Mouse (Mus musculus): ENCODE measurements at regions not wholly inside any gene's neighbourhood (a gene's known extent, or its start where the extent isn't known, plus 50 kb on each side); places are given as distances from the start of the nearest gene placed in this dataset.

DNA sequence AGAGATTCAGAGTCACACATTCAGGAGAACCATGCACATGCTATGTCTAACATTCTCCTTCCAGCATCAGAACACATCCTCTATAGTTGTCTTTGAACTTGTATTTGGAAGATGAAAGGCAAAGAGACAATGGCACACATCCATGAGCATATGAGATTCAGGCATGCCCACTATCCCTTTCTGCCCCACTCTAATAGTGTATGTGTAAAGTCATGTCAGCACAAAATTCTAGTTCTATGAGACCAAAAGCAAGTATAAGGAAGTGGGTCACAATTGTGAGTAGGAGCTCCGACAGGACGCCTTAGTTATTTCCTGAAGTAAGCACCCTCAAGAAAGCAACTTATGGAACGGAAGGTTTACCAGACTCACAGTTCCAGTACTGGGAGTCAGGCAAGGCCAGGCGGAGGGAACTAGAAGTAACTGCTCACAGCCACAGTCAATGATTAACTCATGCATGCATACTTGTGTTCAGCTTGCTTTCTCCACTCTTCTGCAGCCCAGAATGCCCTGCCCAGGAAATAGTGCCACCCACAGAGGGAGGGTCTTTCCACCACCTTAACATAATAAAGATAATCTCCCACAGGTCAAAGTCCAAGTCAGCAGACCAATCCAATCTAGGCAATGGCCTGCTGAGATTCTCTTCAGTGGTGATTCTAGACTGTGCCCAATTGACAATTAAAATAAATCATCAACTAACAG lies 157.3 kb upstream of the Apob start:
- TF ChIP-seq GATA4 (IDR thresholded peaks at IDR 0.05; ENCODE audit: insufficient replicate concordance, low read length) = no peak

GRCm38 (mm10) chr12:7820718-7821117 lies 156.7 kb upstream of the Apob start:
- TF ChIP-seq GATA4 (IDR thresholded peaks at IDR 0.05; ENCODE audit: insufficient replicate concordance, low read length) = no peak

- no peak for TF ChIP-seq GATA4 (IDR thresholded peaks at IDR 0.05; ENCODE audit: insufficient replicate concordance, low read length)
Measured at GRCm38 (mm10) chr12:7835731-7836130, 141.7 kb upstream of the Apob start.

- no peak for TF ChIP-seq GATA4 (IDR thresholded peaks at IDR 0.05; ENCODE audit: insufficient replicate concordance, low read length)
Measured at GRCm38 (mm10) chr12:7853876-7854275, 123.6 kb upstream of the Apob start.

GRCm38 (mm10) chr12:7855683-7856082 lies 121.8 kb upstream of the Apob start:
- TF ChIP-seq GATA4 (IDR thresholded peaks at IDR 0.05; ENCODE audit: insufficient replicate concordance, low read length) = no peak

GRCm38 (mm10) chr12:7859533-7859932 lies 117.9 kb upstream of the Apob start:
- TF ChIP-seq GATA4 (IDR thresholded peaks at IDR 0.05; ENCODE audit: insufficient replicate concordance, low read length) = no peak

DNA sequence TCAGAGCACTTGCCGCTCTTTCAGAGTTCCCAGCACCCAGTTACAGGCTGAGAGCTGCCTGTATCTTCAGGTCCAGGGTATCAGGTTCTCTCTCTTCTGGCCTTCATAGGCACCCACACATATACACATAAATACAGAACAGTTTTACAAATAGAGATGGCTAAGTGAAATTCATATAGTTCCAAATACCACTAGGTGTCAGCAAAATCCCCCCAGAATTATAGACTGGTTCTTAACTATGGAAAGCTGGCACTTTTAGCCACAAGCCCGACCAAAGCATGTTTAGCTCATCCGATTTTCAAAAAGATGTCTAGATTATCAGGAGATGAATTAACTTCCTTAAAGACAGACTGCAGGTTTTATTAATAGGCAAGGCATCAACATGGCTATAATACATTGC lies 107.4 kb upstream of the Apob start:
- TF ChIP-seq GATA4 (IDR thresholded peaks at IDR 0.05; ENCODE audit: insufficient replicate concordance, low read length) = no peak

- TF ChIP-seq GATA4 (IDR thresholded peaks at IDR 0.05; ENCODE audit: insufficient replicate concordance, low read length) = no peak
Measured at GRCm38 (mm10) chr12:7870473-7870872, 107.0 kb upstream of the Apob start.

DNA sequence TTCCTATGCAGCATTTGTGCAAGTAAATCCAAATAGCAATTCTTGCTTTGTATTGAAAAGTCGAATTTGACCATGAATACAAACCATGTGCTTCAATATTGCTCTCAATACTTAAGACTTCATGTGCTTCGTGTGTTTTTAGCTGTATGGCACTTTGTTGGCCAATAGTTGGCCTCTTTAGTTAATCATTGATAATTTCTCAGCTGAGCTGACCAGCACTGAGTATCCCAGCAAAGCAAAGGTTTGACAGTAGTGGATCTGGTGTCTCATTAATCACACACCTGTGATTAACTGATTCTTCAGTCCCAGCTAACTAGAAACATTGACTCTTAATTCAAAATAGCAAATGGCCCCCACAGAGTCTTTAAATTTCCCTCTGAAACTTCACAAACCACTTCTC lies 102.0 kb upstream of the Apob start:
- no peak for TF ChIP-seq GATA4 (IDR thresholded peaks at IDR 0.05; ENCODE audit: insufficient replicate concordance, low read length)

DNA sequence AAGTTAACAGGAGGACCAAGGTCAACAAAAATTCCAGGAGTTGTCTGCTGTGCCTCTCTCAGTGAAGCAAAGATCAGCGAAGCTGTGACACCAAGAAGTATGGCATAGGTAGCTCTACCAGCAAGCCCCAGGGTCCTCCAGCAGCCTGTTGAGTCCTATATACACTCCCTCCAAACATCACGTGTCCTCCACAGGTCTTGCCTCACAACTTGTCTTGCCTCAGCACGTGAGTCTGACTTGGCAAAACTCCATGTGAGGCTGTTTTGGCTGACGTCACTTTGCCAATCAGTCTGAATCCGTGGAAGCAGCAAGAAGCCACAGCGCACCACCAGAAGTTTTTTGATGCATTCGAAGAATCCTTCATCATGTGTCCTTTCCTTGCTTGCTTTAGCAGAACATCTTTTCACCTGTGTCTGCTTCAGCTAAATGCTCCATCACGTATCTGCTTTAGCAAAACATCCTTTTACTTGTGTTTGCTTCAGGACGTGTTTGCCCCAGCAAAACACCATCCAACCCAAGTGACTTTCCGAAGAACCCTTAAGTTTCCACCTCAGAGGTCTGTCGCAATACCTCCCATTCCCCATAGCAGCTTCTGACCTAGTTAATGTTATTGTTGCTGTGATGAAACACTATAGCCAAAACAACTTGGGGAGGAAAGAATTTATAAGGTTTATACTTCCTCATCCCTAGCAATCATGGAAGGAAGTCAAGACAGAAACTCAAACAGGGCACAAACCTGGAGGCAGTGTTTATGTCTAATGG lies 101.0 kb upstream of the Apob start:
- no peak for TF ChIP-seq GATA4 (IDR thresholded peaks at IDR 0.05; ENCODE audit: insufficient replicate concordance, low read length)

GRCm38 (mm10) chr12:7878761-7879160 lies 98.7 kb upstream of the Apob start:
- TF ChIP-seq GATA4 (IDR thresholded peaks at IDR 0.05; ENCODE audit: insufficient replicate concordance, low read length) = no peak

DNA sequence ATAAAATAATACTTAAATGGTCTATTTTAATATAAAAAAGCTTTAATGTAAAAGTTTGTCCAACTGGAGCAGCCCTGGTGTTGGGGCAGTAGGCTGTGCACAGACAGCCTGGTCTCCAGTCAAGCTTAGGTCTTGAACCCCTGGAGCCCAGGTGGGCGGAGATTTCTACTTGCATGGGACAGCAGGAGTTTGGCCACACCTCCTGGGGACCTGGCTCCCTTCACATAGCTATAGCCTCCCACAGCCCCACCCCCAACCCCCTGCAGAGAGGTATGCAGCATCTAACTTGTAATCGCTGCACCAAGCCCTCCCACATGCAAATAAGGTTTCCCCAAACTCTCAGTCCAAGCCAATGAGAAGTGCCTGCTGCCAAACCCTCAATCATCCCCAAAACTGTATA lies 81.3 kb upstream of the Apob start:
- no peak for TF ChIP-seq GATA4 (IDR thresholded peaks at IDR 0.05; ENCODE audit: insufficient replicate concordance, low read length)

- no peak for TF ChIP-seq GATA4 (IDR thresholded peaks at IDR 0.05; ENCODE audit: insufficient replicate concordance, low read length)
Measured at GRCm38 (mm10) chr12:7905329-7905728, 72.1 kb upstream of the Apob start.

- TF ChIP-seq GATA4 (IDR thresholded peaks at IDR 0.05; ENCODE audit: insufficient replicate concordance, low read length) = no peak
Measured at GRCm38 (mm10) chr12:7906831-7907230, 70.6 kb upstream of the Apob start.

DNA sequence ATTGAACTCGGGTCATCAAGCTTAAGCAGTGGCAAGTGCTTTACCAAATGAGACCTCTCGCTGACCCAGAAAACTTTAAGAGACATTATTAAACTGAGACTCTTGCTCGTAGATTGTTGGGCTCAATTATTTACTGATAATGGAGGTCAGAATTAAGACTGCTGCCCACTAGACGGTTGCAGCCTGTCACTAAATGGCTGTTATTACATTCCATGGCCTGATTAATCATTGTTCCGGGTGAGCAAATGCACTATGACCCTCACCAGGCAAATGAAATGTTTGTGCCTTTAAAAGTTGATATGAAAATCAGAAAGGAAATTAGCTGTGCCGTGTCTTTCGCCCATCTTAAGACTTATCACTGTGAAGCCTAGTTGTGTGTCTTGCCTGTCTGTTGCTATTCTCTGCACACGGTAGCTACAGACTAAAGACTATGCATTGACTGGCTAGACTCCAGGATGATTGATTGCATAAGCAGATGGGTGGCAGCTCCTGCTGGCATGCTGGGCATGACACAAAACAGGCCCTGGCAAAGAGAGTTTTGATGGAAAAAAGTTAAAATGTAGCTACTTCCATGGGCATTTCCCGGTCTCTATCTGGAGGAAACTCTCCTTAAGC lies 67.6 kb upstream of the Apob start:
- TF ChIP-seq GATA4 (IDR thresholded peaks at IDR 0.05; ENCODE audit: insufficient replicate concordance, low read length) = no peak

DNA sequence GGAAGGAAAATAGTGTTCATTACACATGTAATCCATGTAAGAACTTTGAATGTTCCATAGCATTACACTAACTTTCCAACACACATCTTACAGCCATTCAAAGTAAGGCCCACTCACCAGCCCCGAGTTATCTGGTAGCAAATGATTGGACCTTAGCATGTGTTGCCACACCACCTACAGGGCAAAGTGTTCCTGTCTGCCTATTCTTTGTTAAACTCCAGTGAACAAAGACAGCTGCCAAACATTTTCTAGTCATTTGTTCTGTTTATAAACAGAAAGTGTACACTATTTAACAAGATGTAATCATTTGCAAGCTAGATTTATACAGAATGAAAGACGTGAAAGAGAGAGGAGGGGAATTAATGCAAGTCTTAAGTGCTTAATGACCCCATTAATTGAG lies 66.9 kb upstream of the Apob start:
- peak; percentile 37; the same call in 1 of the 2 replicates for TF ChIP-seq GATA4 (IDR thresholded peaks at IDR 0.05; ENCODE audit: insufficient replicate concordance, low read length)
